Mouse (Mus musculus) olfactory bulb, adult 2 months (tissue): ENCODE results near the gene Gm47995.

Source experiments
- CTCF ChIP-seq: fragments of 200-500 bp; IDR thresholded peaks from 2 replicates; pipeline ENCODE4 v1.5.1; 2012; ENCODE audit warnings: low read depth, mild to moderate bottlenecking, low read length, moderate library complexity; ENCODE audit not compliant: insufficient read depth
- POLR2A ChIP-seq: fragments of 200-500 bp; IDR thresholded peaks from 2 replicates; pipeline ENCODE4 v1.6.1; 2012; ENCODE audit warnings: mild to moderate bottlenecking, low read depth, low read length, moderate library complexity; ENCODE audit not compliant: insufficient read depth

DNA sequence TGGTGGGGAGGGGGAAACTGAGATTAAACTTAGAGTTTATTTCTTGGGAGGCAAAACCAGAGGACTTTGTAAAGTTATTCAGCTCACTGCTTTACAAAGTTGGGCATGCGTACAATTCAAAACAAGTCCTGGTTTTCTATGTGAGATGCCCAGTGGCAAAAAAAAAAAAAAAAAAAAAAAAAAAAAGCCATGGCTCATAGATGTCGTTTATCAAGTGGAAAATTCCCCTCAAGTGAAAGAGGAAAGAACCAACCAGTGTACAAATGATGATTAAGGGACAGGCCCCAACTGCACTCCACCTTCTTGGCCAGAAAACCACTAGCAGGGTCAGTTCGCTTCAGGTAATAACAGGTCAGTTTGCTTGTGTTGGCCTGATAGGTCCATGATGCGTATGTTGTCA, 9.8 kb upstream of the Gm47995 start:
- TF ChIP-seq CTCF (no peak), POLR2A (no peak)
